Mouse (Mus musculus) splenic B cell, adult 2 months (primary cell): ENCODE data around the gene Grm7.

Source experiments
- DNase-seq: peaks from one replicate; pipeline ENCODE4 v3.0.0-alpha.2; 2011; ENCODE audit warnings: low read depth, low spot score
- H3K27me3 ChIP-seq: 2 replicates; pipeline ENCODE4 v1.6.1; 2012; ENCODE audit warnings: mild to moderate bottlenecking, low read length, moderate library complexity, mixed read lengths; ENCODE audit not compliant: control insufficient read depth, poor library complexity, insufficient read depth, severe bottlenecking
- H3K36me3 ChIP-seq: 2 replicates; pipeline ENCODE4 v1.6.1; 2012; ENCODE audit warnings: mild to moderate bottlenecking, low read length, moderate library complexity, mixed read lengths; ENCODE audit not compliant: control insufficient read depth, poor library complexity, insufficient read depth, severe bottlenecking

Grm7 gene

GRCm38 (mm10) chr6:111510768-111511459 lies 865.5 kb downstream of the Grm7 start:
- Histone ChIP-seq H3K27me3 (no peaks in the 10 kb centered on the region), H3K36me3 (no peaks in the 10 kb centered on the region)
- no peak for DNase-seq

DNA sequence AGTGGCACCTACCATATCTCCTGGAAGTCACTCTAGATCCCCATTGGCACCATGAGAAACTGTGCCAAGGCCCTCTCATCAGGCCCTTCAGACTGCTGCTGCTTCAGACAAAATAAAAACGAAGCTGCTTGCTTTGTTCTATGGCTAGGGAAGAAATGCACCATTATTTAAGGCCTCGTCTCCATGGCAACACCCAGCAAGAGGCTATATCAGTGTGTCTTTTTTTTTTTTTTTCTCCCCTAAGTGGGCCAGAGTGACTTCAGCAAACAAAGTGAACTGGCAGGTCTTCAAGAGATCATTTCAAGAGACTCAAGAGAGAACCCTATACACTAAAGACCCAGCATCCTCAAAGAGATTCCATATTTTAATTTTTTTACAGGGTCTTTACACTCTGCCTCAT lies 867.0 kb downstream of the Grm7 start:
- no peak for DNase-seq
- Histone ChIP-seq H3K36me3 (no peaks in the 10 kb centered on the region), H3K27me3 (no peaks in the 10 kb centered on the region)

- H3K27me3 ChIP-seq = no peaks in the 10 kb centered on the region
- no peaks in the 10 kb centered on the region for H3K36me3 ChIP-seq
- no peak for DNase-seq
These were observed 875.8 kb downstream of the Grm7 start for GRCm38 (mm10) chr6:111521229-111521628.

GRCm38 (mm10) chr6:111522122-111522521 lies 876.7 kb downstream of the Grm7 start:
- Histone ChIP-seq H3K27me3 (no peaks in the 10 kb centered on the region), H3K36me3 (no peaks in the 10 kb centered on the region)
- DNase-seq = no peak

GRCm38 (mm10) chr6:111529985-111530384 lies 884.6 kb downstream of the Grm7 start:
- no peak for DNase-seq
- Histone ChIP-seq H3K36me3 (no peaks in the 10 kb centered on the region), H3K27me3 (no peaks in the 10 kb centered on the region)

DNA sequence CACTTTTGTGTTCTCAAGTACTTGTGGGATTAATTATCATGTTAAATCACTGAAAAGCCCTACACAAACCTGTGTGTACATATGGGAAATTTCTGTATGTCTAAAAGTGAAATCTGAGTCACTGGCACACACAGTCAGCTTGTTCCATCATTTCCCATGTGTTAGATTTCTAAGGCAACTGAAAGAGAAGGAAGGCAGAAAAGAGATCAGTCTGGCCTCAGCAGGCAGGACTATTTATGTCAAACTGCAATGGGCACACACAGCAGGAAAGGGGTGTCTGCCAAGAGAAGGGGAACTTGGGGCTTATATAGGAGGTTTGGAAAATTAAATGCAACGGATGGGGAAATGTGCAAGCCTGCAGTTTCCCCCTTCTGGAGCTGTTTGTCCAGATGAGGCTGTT lies 913.2 kb downstream of the Grm7 start:
- no peak for DNase-seq
- H3K36me3 ChIP-seq = no peaks in the 10 kb centered on the region
- no peaks in the 10 kb centered on the region for H3K27me3 ChIP-seq

GRCm38 (mm10) chr6:111559459-111559858 lies 914.1 kb downstream of the Grm7 start:
- H3K36me3 ChIP-seq = no peaks in the 10 kb centered on the region

DNA sequence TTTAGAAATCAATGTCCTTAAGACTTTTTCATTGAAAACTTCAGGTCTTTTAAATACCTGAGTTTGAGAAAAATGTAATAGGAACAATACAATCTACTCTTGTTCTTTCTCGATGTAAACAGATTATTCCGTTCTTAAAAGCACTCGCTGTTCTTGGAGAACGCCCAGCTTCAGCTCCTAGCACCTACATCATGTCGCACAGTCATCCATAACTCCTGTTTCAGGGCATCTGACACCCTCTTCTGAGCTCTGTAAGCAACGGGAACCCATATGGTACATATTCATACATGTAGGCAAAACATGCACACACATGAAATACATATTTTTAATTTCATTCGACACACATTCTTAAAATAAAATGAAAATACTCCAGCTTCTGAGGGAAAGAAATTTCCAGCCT lies 916.0 kb downstream of the Grm7 start:
- Histone ChIP-seq H3K36me3 (no peaks in the 10 kb centered on the region), H3K27me3 (no peaks in the 10 kb centered on the region)
- DNase-seq = no peak

More at GRCm38 (mm10) chr6:111559459-111559858, 914.1 kb downstream of the Grm7 start:
- no peaks in the 10 kb centered on the region for H3K27me3 ChIP-seq
- DNase-seq = no peak

DNA sequence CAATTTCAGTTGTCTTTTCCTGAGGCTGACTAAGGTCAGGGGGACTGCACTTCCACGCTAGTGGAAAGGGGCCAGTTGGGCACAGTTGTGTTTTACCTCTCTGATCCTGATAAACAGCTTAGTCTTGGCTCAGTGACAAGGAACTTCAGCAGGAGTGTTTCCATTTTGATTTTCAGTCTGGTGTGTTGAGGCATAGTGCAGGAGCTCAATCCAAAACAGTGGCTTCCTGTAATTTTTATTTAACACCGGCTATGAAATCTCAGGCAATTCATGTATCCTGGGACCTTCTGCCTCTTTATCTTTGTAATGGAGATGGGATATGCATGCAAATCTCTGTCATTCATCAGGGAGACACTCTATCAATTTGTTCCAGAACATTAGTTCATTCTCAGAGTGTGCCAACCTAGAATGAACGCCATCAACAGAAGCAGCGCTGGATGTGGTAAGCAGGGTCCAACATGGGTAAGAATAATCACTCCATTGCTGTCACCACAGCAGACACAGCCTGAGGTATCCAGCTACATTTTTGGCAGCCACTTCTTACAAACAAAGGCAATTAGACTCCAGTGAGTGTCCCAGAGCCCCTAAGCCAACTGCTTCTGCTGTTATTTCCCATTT lies 926.2 kb downstream of the Grm7 start:
- Histone ChIP-seq H3K27me3 (no peaks in the 10 kb centered on the region), H3K36me3 (no peaks in the 10 kb centered on the region)
- DNase-seq = no peak

DNA sequence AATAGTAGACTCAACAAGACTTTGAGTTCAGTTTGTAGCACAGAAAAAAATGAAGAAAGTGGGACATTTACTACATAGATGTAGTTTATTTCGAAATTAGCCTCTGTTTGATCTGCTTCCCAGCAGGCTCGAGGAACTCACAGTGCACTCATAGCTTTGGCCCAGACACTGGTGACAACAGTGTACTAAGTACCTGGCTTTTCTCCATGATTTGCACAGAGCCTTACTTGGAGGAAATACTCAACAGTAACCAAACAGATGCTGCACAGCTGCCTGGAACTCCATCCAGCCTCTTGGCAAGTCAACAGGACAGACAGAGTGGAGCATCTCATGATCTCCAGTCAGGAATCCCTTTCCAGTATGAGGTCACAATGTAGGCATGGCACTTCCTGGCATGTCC lies 939.5 kb downstream of the Grm7 start:
- no peaks in the 10 kb centered on the region for H3K36me3 ChIP-seq
- H3K27me3 ChIP-seq = no peaks in the 10 kb centered on the region
- no peak for DNase-seq

- Histone ChIP-seq H3K36me3 (no peaks in the 10 kb centered on the region), H3K27me3 (no peaks in the 10 kb centered on the region)
- no peak for DNase-seq
These were observed 942.2 kb downstream of the Grm7 start for GRCm38 (mm10) chr6:111587572-111587971.

GRCm38 (mm10) chr6:111601892-111602654 lies 956.7 kb downstream of the Grm7 start:
- H3K36me3 ChIP-seq = no peaks in the 10 kb centered on the region
- H3K27me3 ChIP-seq = no peaks in the 10 kb centered on the region
- DNase-seq = no peak

GRCm38 (mm10) chr6:111610396-111610795 lies 965.0 kb downstream of the Grm7 start:
- Histone ChIP-seq H3K27me3 (no peaks in the 10 kb centered on the region), H3K36me3 (no peaks in the 10 kb centered on the region)
- no peak for DNase-seq

GRCm38 (mm10) chr6:111613834-111614233 lies 968.5 kb downstream of the Grm7 start:
- no peaks in the 10 kb centered on the region for H3K27me3 ChIP-seq
- H3K36me3 ChIP-seq = no peaks in the 10 kb centered on the region
- DNase-seq = no peak
